Mouse (Mus musculus): ENCODE data around the gene Cptp.

Gene Cptp

GRCm38 (mm10) chr4:155869317-155870033, at the start of gene Cptp, which contains the start of gene Ints11:
Gene Cptp, minus strand, starts transcription at chr4:155869440.
Gene Ints11, plus strand, starts transcription at chr4:155869546.
- DNase-seq (ENCODE audit: low spot score), result peak; percentile 96

DNA sequence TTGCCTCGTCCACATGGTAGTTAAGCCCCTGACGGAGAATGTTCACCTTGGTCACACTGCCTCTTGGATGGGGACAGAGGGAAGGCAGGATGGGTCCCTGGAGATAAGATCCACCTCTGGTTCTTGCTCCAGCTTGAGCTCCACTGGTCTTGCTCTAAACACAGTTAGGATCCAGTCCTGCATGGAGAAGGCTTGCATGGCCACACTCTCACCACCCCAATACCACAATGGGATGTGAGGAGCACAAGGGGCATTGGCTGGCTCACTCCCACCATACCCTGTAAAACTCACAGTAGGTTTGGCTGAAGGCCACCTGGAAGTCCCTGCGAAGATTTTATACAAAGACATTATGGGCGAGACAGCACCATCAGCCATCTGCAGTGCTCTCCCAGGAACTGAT, 39.5 kb upstream of the Cptp start:
- no peak for DNase-seq (ENCODE audit: low spot score)

- no peak for DNase-seq (ENCODE audit: low spot score)
Measured at GRCm38 (mm10) chr4:155908281-155908680, 39.0 kb upstream of the Cptp start.

GRCm38 (mm10) chr4:155907003-155907402, 37.8 kb upstream of the Cptp start:
- DNase-seq (ENCODE audit: low spot score), result no peak

GRCm38 (mm10) chr4:155906125-155906524, 36.9 kb upstream of the Cptp start:
- DNase-seq (ENCODE audit: low spot score), result no peak

DNA sequence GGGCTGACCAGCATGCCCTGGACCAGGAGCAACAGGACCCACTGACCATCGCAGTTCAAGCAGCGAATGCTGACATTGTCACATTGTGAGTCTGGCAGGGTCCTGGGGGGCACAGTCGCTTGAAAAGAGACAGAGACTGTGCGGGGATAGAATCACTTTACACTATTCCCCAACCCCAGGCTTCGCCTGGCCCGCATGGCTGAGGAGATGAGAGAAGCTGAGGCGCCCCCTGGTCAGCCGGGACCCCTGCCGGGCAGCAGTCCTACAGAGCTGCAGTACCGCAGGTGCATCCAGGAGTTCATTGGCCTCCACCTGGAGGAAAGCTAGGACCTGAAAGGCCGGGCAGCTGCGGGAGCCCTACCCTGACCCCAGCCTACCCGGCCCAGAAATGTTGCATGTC, 36.4 kb upstream of the Cptp start:
- no peak for DNase-seq (ENCODE audit: low spot score)

- peak; percentile 68 for DNase-seq (ENCODE audit: low spot score)
Measured at GRCm38 (mm10) chr4:155904318-155905102, 35.3 kb upstream of the Cptp start.

GRCm38 (mm10) chr4:155903246-155903645, 34.0 kb upstream of the Cptp start:
- DNase-seq (ENCODE audit: low spot score), result no peak

DNA sequence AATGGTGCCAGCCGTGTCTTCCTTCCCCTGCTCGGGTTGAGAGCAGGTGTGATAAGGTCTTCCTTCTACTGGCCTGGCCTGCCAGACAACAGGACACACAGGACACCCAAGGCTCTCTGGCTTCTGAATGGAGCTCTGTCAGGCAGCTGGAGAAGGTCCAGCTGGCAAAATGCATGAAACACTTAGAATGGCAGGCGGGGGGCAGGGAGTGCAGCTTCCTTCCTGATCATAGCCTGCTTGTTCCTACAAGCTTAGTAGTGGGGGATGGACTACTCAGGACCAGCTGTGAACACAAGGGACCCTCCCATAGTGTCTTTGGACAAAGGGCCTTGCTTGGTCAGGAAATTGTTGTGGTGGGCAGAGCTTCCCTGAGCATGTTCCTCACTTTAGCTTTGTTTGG, 32.0 kb upstream of the Cptp start:
- DNase-seq (ENCODE audit: low spot score), result no peak

DNA sequence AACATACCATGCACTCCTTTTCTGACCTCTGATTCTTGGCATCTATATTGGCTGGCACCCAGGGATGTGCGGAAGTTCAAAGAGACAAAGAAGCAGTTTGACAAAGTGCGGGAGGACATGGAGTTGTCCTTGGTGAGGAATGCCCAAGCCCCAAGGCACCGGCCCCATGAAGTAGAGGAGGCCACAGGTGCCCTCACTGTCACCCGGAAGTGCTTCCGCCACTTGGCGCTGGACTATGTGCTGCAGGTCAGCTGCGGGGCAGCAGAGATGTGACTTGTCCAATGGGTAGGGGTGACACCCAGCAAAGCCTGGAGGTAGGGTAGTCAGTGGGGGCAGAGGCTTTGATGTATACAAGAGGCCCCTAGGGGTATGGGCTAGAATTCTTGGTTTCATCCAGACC, 30.1 kb upstream of the Cptp start:
- DNase-seq (ENCODE audit: low spot score), result no peak

GRCm38 (mm10) chr4:155898318-155898717, 29.1 kb upstream of the Cptp start:
- DNase-seq (ENCODE audit: low spot score), result no peak

GRCm38 (mm10) chr4:155896461-155896860, 27.2 kb upstream of the Cptp start:
- no peak for DNase-seq (ENCODE audit: low spot score)

GRCm38 (mm10) chr4:155895826-155896225, 26.6 kb upstream of the Cptp start:
- DNase-seq (ENCODE audit: low spot score), result no peak

DNA sequence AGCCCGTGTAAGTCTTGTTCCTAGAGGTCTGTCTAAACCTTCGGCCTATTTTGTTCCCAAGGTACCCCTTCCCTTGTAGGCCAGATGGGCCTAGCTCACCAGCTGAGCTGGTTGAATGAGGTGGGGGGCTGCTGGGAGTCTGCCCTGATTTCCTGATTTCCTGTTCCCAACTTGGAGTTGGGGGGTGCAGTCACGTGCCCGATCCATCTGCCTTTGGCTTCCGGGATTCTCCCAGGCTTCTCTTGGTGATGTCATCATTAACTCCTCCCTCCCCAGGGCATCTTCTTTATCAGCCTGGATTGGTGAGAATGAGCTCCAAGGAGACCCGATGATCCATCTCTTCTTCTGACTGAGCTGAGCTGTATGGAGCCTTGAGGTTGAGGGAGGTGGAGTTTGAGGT, 26.0 kb upstream of the Cptp start:
- no peak for DNase-seq (ENCODE audit: low spot score)

DNA sequence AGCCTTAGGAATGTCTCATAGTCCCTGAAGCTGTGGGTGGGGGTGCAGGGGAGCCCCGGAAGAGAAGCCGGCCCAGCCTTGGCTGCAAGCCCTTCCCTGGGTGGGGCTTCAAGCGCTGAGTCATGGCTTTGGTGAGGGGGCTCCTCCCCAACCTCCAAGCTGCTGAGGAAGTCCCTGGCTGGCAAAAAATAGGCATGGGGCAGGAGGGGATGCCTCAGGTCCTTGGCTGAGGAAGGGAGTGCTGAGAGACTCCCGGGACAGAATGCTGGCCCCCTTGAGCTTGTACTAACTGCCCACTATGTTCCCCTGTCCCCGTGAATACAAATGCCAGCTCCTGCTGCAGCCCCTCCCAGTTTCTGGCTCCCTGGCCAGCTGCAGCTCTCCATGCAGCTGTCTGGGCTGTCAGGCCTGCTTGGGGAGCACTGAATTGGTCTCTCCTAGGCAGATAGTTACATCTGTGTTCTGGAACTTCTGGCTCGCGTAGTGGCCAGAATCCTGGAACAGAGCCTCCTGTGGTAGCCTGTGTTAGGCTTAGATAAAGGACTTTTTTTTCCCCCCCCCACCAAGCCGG, 25.2 kb upstream of the Cptp start:
- DNase-seq (ENCODE audit: low spot score), result no peak

- no peak for DNase-seq (ENCODE audit: low spot score)
Measured at GRCm38 (mm10) chr4:155893212-155893690, 24.0 kb upstream of the Cptp start.

- peak; percentile 45 for DNase-seq (ENCODE audit: low spot score)
Measured at GRCm38 (mm10) chr4:155892438-155893211, 23.4 kb upstream of the Cptp start.

- peak; percentile 89 for DNase-seq (ENCODE audit: low spot score)
Measured at GRCm38 (mm10) chr4:155892017-155892416, 22.8 kb upstream of the Cptp start.

- DNase-seq (ENCODE audit: low spot score), result peak; percentile 97
Measured at GRCm38 (mm10) chr4:155891551-155892001, 22.3 kb upstream of the Cptp start, which contains the start of the genes Pusl1 and Acap3. Gene Pusl1, minus strand, starts transcription at chr4:155891781. Gene Acap3, plus strand, starts transcription at chr4:155891822.

DNA sequence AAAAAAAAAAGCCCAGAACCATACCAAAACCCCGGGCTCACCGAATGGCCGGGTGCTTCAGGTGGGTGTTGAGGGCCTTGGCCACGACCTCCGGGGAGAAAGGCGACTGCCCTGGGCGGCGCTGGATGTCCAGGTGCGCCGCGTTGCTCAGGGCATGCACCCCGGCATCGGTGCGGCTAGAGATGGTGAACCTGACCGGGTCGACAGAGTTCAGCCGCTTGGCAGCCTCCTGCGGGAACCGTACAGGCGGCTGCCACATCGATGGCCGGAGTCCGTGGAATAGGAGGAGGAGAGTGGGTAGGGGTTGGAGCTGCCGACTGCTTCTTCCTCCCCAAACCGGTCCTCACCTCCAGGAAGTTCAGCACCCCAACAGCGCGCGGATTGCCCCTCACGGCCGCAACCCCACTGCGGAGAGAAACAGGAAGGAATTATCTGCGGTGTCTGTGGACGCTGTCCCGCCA, 21.8 kb upstream of the Cptp start:
- DNase-seq (ENCODE audit: low spot score), result no peak

DNA sequence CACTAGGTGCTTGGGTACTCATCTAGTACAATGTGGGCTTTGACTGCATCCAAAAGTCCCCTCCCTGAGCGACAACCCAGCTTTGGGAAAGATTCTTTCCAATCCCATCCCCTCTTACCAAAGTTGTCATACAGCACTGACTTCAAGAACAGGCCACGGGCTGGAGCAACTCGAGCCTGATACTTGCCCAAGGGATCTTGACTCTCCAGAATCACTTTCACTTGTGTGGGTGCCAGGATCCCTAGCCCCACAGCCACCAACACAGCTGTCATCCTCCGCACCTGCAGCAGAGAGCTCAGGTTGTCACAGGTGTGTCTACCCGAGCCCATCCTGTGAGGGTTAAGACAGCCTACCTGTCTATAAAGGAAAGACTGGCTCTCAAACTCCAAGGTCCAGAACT, 20.1 kb upstream of the Cptp start:
- DNase-seq (ENCODE audit: low spot score), result no peak

DNA sequence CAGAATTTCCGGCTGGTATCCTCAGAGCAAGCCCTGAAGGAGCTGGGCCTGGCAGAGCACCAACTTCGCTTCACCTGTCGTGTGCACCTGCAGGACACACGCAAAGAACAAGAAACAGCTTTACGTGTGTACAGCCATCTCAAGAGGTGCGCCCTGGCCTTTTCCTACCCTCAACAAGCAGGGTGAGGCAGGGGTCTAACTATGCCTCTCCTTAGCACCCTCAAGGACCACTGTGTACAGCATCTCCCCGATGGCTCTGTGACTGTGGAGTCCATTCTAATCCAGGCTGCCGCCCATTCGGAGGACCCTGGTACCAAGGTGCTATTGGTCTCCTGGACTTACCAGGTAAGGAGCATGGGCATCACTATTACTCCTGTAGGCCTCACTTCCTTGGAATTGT, 18.9 kb upstream of the Cptp start:
- no peak for DNase-seq (ENCODE audit: low spot score)
